Mouse (Mus musculus) intestine, embryonic 14.5 days (tissue): Measurements from ENCODE around the gene 4930432K21Rik. TPM values are rescaled to one million over a fixed set of nuclear protein-coding genes. Genes with fewer than 3 reads are reported as not detected.

Source experiments
- ATAC-seq: fragments of 200-750 bp; cut with Nextera tagmentation; replicated peaks from 2 replicates; pipeline ENCODE4 v1.8.0; 2017; ENCODE audit warnings: low read depth, moderate number of reproducible peaks, moderate TSS enrichment, moderate library complexity; ENCODE audit not compliant: low FRiP score, low TSS enrichment
- DNase-seq: peaks from one replicate; pipeline ENCODE4 v3.0.0-alpha.2; 2018; ENCODE audit warnings: low spot score
- H3K27ac ChIP-seq: fragments of 300-500 bp; sonication (generic); 2 replicates; pipeline ENCODE4 v1.5.1; 2014; ENCODE audit warnings: low read depth, mild to moderate bottlenecking, control low read depth
- H3K27me3 ChIP-seq: fragments of 300-500 bp; sonication (generic); replicated peaks from 2 replicates; pipeline ENCODE4 v1.6.1; 2014; ENCODE audit warnings: low read length, control low read depth; ENCODE audit not compliant: control insufficient read depth, insufficient read depth
- H3K36me3 ChIP-seq: fragments of 300-500 bp; sonication (generic); 2 replicates; pipeline ENCODE4 v1.6.1; 2014; ENCODE audit warnings: low read length, control low read depth; ENCODE audit not compliant: control insufficient read depth, insufficient read depth
- H3K4me1 ChIP-seq: fragments of 300-500 bp; sonication (generic); replicated peaks from 2 replicates; pipeline ENCODE4 v1.6.1; 2014; ENCODE audit warnings: low read length, control low read depth, mixed read lengths; ENCODE audit not compliant: control insufficient read depth, insufficient read depth
- H3K4me2 ChIP-seq: fragments of 300-500 bp; sonication (generic); 2 replicates; pipeline ENCODE4 v1.6.1; 2014; ENCODE audit warnings: low read length
- H3K4me3 ChIP-seq: fragments of 300-500 bp; sonication (generic); 2 replicates; pipeline ENCODE4 v1.5.1; 2014; ENCODE audit warnings: low read depth, low read length, control low read depth, mixed read lengths
- H3K9ac ChIP-seq: fragments of 300-500 bp; sonication (generic); 2 replicates; pipeline ENCODE4 v1.6.1; 2014; ENCODE audit warnings: mild to moderate bottlenecking, low read length
- H3K9me3 ChIP-seq: fragments of 300-500 bp; sonication (generic); 2 replicates; pipeline ENCODE4 v1.6.1; 2016; ENCODE audit warnings: low read length, control low read depth; ENCODE audit not compliant: control insufficient read depth
- WGBS: fragments of 180-500 bp; shearing (Covaris S2); extraction: QIAGEN DNeasy Blood & Tissue Kit; methylation state at CpG from one replicate; pipeline ENCODE4 v1.1.7; 2014; 5-methylcytosine and 5-hydroxymethylcytosine counted together
- microRNA counts: library from miRNA; unstranded; fragments of <30 nt; microRNA quantifications from one replicate; lab custom pipeline; 2016
- microRNA-seq: library from miRNA; unstranded; fragments of <30 nt; microRNA quantifications from one replicate; pipeline ENCODE4, GENCODE M21; 2016
- polyA plus RNA-seq: library from polyadenylated mRNA; unstranded; fragments of >200 nt; fragmentation: Nextera tagmentation; extraction: Ambion mirVana; gene quantifications from 2 replicates; pipeline ENCODE4 v1.2.1, GENCODE M21; 2014

4930432K21Rik gene
- polyA plus RNA-seq, 1 experiment from 2014 or later = 0.92 TPM

- ATAC-seq (no peak), DNase-seq (no peak)
- H3K4me2 ChIP-seq = no peak overlapping the region
- peaks cover 90% of the 10 kb centered on the region for H3K36me3 ChIP-seq
- WGBS = 80% methylated on average over 4 of the region's 4 CpGs
- H3K9ac ChIP-seq = no peak overlapping the region
- H3K9me3 ChIP-seq = no peaks in the 10 kb centered on the region
- H3K27ac ChIP-seq = no peak overlapping the region
- H3K4me1 ChIP-seq = 0 out of 2 replicates have a peak, but pooled peaks cover 8% of the 10 kb centered on the region
- no peak overlapping the region for H3K4me3 ChIP-seq
- H3K27me3 ChIP-seq = no peaks in the 10 kb centered on the region
Observed at GRCm38 (mm10) chr8:84213277-84213676, 65.5 kb downstream of the 4930432K21Rik start.

- Histone ChIP-seq H3K27me3 (no peaks in the 10 kb centered on the region), H3K27ac (no peak overlapping the region), H3K9me3 (no peaks in the 10 kb centered on the region), H3K9ac (no peak overlapping the region), H3K4me1 (no peaks in the 10 kb centered on the region), H3K36me3 (peaks cover 93% of the 10 kb centered on the region), H3K4me3 (no peak overlapping the region), H3K4me2 (no peak overlapping the region)
- WGBS = 94% methylated on average over 11 of the region's 11 CpGs
- no peak for DNase-seq
- ATAC-seq = no peak
Observed at GRCm38 (mm10) chr8:84217206-84217605, 69.4 kb downstream of the 4930432K21Rik start.

- H3K4me1 ChIP-seq = no peaks in the 10 kb centered on the region
- H3K36me3 ChIP-seq = peaks cover 93% of the 10 kb centered on the region
- 88% methylated on average over 5 of the region's 5 CpGs for WGBS
- H3K4me2 ChIP-seq = no peak overlapping the region
- H3K27me3 ChIP-seq = no peaks in the 10 kb centered on the region
- H3K9ac ChIP-seq = no peak overlapping the region
- no peak overlapping the region for H3K4me3 ChIP-seq
- no peak overlapping the region for H3K27ac ChIP-seq
- H3K9me3 ChIP-seq = no peaks in the 10 kb centered on the region
- DNase-seq (no peak), ATAC-seq (no peak)
Observed at GRCm38 (mm10) chr8:84218143-84218542, 70.3 kb downstream of the 4930432K21Rik start.

GRCm38 (mm10) chr8:84220105-84220504 lies 72.3 kb downstream of the 4930432K21Rik start:
- no peak overlapping the region for H3K4me3 ChIP-seq
- no peaks in the 10 kb centered on the region for H3K9me3 ChIP-seq
- no peak for DNase-seq
- no peak overlapping the region for H3K27ac ChIP-seq
- WGBS = 83% methylated on average over 7 of the region's 7 CpGs
- no peak overlapping the region for H3K4me2 ChIP-seq
- no peak for ATAC-seq
- no peaks in the 10 kb centered on the region for H3K4me1 ChIP-seq
- no peaks in the 10 kb centered on the region for H3K27me3 ChIP-seq
- H3K36me3 ChIP-seq = peaks cover 96% of the 10 kb centered on the region
- no peak overlapping the region for H3K9ac ChIP-seq

MicroRNAs within 50 kb of the gene (microRNA counts, 519-probe panel; counts per million panel counts)
- microRNA mmu-miR-181c (lab: Ali Mortazavi, UCI) (3,281 counts per million, percentile 42 among the panel's probes with 10 or more counts), microRNA mmu-miR-23a (lab: Ali Mortazavi, UCI) (4,944 counts per million, percentile 84 among the panel's probes with 10 or more counts), microRNA mmu-miR-27a (lab: Ali Mortazavi, UCI) (5,322 counts per million, percentile 91 among the panel's probes with 10 or more counts)

Small RNA genes lying within 50 kb of the gene (microRNA-seq; reads per million reads assigned to microRNA genes)
- gene Gm25110 (not detected), gene Mir181c (7,977 reads per million, percentile 94 among the genes with 10 or more reads in this experiment), gene Mir181d (6,845 reads per million, percentile 92 among the genes with 10 or more reads in this experiment), gene Mir23a (13,614 reads per million, percentile 97 among the genes with 10 or more reads in this experiment), gene Mir24-2 (not detected), gene Mir27a (317 reads per million, percentile 70 among the genes with 10 or more reads in this experiment), gene Mir3074-2 (not detected)

Other genes starting within 250 kb of the 4930432K21Rik start
- 21.8 and 24.9 TPM in 2 replicates for gene Adgrl1, start 247.9 kb upstream of the 4930432K21Rik start, polyA plus RNA-seq
- 0.23 and 0.37 TPM in 2 replicates for gene Gm10644, start 192.8 kb upstream of the 4930432K21Rik start, polyA plus RNA-seq
- 64.8 and 70.9 TPM in 2 replicates for gene Asf1b, start 192.5 kb upstream of the 4930432K21Rik start, polyA plus RNA-seq
- 97.9 and 105 TPM in 2 replicates for gene Prkaca, start 175.0 kb upstream of the 4930432K21Rik start, polyA plus RNA-seq
- 15.4 and 17.6 TPM in 2 replicates for gene Samd1, start 150.4 kb upstream of the 4930432K21Rik start, polyA plus RNA-seq
- 0.39 and 0.66 TPM in 2 replicates for gene 1700067K01Rik, start 146.5 kb upstream of the 4930432K21Rik start, polyA plus RNA-seq
- gene 2210011C24Rik, start 135.9 kb upstream of the 4930432K21Rik start, polyA plus RNA-seq = 1.3 and 1.6 TPM in 2 replicates
- 5.8 and 7.0 TPM in 2 replicates for gene Palm3, start 126.6 kb upstream of the 4930432K21Rik start, polyA plus RNA-seq
- gene Il27ra, start 105.4 kb upstream of the 4930432K21Rik start, polyA plus RNA-seq = 0.69 and 1.2 TPM in 2 replicates
- 0.40 and 0.41 TPM in 2 replicates for gene Rln3, start 103.0 kb upstream of the 4930432K21Rik start, polyA plus RNA-seq
- gene Gm10643, start 82.9 kb upstream of the 4930432K21Rik start, polyA plus RNA-seq = 1.5 and 1.9 TPM in 2 replicates
- gene Rfx1, start 81.2 kb upstream of the 4930432K21Rik start, polyA plus RNA-seq = 11.1 and 11.6 TPM in 2 replicates
- 10.8 and 11.7 TPM in 2 replicates for gene Dcaf15, start 43.3 kb upstream of the 4930432K21Rik start, polyA plus RNA-seq
- 0.46 and 0.49 TPM in 2 replicates for gene Podnl1, start 22.0 kb upstream of the 4930432K21Rik start, polyA plus RNA-seq
- gene Cc2d1a, start 89 bp upstream of the 4930432K21Rik start, polyA plus RNA-seq = 17.4 and 19.5 TPM in 2 replicates
- 4.1 and 4.4 TPM in 2 replicates for gene Nanos3, start 37.2 kb downstream of the 4930432K21Rik start, polyA plus RNA-seq
- gene Zswim4, start 89.0 kb downstream of the 4930432K21Rik start, polyA plus RNA-seq = 10.9 and 11.5 TPM in 2 replicates
- gene D8Ertd738e, start 101.7 kb downstream of the 4930432K21Rik start, polyA plus RNA-seq = 377 and 380 TPM in 2 replicates
- 79.7 and 90.6 TPM in 2 replicates for gene Mri1, start 109.3 kb downstream of the 4930432K21Rik start, polyA plus RNA-seq
- 20.6 and 22.5 TPM in 2 replicates for gene Ccdc130, start 122.4 kb downstream of the 4930432K21Rik start, polyA plus RNA-seq
- 4.6 and 5.1 TPM in 2 replicates for gene Cacna1a, start 240.4 kb downstream of the 4930432K21Rik start, polyA plus RNA-seq